Mouse (Mus musculus) thymus, postnatal 36 days (tissue): Measurements from ENCODE around the gene Oscp1.

Experiments
- DNase-seq, 2 experiments: peaks; one replicate each; pipeline ENCODE4 v3.0.0; 2022; ENCODE audit warnings: mixed read lengths in 2 of 2

The Oscp1 gene

DNA sequence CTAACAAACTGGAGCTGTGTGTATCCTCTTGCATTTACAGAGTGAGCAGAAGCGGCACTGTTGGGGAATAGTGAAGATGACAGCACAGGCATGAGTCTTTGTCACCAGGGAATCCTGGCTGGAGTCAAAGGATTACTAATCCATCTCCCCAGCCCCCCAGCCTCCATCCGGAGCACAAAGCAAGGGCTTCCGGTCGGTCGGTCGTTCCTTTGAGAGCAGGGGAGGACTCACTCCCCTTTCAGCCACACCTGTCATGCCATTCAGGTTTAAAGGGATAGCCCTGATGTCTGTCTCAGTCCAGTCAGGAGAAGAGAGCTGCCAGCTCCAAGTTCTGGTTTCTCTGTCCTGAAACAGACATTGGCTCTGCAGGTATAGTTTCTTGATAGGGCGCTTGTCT, 52.8 kb downstream of the Oscp1 start:
- no peak for DNase-seq

DNA sequence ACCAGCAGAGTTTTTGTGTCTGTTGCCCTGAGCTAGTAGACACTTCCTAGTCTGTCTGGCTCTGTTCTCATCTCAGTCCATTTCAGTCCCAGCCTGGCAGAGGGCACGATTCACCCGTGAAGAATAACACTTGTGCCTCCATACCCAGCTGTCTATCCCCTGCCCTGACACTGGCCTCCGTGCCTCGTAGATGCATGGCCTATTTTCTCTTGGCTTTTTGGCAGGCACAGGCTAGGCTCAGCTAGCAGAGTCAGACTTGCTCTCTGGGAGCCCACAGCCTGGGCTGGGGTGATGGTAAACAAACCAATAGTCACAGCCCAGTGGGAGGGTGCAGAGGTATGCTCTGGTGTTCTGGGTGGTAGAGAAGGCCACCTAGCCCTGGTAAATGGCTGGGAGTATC, 54.9 kb downstream of the Oscp1 start:
- no peak for DNase-seq

DNA sequence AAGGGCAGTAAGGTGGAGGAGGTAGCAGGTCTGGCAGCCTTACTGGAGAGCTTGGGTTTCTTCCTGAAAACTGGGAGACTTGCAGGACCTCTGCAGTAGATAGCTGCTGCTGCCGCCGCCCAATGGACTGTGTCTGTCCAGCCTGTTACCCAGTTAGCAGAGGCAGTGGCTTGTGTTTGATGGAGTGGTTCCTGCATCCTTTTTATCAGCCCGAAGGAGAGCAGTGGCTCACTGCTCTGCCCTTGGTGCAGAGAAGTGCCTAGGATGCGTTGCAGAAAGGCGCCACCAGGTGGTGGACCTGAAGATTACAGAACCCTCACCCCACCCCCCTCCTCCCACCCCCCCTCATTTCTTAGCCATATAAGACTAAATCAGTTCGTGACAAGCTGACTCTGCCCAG, 55.6 kb downstream of the Oscp1 start:
- DNase-seq, result peak; percentile 72

DNA sequence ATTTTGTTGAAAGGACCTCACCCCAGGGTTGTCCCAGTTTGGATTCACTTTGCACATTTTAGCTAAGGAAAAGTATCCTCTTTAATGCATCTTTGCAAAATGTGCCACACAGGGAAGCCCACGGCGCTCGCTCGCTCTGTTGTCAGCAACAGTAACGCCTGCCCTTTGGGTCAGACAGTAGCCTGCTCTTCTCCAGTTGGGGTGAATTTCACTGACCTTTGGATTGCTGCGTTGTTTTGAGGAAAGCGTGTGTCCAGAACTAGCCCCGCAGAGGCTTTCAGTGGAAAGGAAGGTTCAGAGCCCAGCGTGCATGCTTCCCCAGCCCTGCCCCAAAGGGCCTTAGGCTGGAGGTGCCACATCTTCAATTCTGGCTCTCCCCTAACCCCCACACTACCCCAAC, 57.0 kb downstream of the Oscp1 start:
- DNase-seq, result no peak

DNA sequence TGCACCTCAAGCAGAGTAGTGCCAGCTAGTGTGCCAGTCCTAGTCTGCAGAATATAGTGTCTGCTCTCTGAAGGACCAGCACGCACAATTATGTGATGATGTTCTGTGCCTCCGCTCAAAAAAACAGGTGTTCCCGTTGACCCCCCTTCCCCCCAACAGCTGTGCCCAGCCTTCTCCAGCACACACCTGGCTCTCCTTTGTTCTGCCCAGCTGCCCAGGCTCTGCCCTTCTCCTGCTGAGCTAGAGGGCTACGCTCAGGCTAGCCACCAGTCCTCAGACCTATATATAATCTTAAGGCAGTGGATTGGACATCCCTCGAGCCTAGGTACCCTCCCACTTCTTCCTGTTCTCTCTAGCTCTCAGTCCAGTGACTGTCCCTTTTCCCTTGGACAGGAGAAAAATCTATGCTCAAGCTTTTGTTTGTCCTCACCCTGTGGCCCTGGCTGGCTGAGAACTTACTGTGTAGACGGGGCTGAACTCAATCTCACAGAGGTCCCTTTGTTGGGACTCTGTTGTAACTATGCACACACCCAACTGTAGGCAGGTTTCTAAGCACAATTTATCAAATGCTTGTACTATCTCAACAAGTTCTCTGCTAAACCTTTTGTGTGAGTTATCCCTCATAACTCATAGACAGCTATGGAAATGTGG, 57.6 kb downstream of the Oscp1 start:
- DNase-seq, result no peak

DNA sequence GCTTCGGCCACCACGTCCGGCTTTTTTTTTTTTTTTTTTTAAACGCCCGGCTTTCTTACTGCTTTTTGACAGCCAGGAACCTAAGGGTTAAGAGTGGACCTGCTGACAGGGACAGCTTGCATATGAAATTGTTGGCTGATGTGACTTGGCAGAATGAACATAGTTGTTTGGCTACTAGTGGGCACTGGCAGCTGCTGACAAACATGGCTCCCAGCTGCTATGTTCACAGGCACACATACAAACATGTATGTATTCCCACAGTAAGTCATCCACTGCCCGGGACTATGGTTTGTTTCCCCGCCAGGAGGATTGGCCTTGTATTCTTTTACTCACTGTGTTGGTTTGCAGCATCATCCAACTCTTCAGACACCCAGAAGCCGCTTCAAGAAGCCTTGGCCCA, 58.8 kb downstream of the Oscp1 start:
- no peak for DNase-seq

DNA sequence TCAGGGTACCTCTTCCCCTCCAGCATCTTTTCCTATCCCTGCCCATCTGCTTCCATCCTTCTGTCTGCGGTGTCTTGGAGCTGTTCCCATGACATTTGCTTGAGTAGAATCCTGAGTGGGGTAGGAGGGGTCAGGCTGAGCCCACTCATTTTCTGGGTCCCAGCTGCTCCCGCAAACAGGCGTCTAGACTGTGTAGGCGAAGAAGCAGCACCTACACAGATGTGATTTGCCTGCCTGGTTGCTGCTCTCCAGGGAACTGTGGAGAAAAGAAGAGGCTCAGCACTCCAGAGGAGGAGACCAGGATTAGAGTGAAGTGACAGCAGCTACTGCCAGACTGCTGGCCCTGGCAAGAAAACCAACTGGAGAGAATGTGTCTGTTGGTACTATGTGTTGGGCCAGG, 60.3 kb downstream of the Oscp1 start:
- no peak for DNase-seq

DNA sequence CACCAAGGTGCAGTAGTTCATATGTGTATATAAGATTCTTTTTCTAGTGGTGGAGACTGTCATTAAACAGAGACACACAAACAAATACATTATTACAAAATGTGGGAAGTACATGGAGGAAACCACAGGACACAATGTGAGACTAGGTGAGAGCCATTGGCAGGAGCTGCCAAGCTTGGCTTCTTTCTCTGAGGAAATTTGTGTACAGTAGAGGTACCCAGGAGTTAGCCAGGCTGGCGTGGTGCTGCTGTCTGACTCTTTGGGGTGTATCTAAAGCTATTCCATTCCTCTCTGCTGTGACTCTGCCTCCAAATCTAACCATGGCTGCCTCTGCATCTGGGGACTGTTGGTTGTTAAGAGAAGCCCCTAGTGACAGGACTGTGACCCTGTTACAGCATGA, 60.7 kb downstream of the Oscp1 start:
- DNase-seq, result no peak

DNA sequence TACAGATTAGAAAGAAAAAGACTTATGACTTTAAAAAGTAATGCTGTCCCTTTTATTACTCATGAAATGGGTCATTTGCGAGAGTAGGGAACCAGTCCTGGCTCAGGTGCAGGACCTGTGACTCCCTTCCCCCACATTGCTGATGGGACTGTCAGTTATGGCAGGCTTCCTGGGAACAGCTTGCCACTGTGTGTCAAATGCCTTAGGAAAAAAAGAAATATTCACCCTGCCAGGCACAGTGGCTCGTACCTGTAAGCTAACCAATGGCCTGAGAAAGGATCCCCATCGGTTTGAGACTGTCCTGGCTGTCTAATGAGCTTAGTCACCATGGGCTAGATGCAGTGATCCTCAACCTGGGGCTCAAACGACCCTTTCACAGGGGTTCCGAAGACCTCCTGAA, 61.7 kb downstream of the Oscp1 start:
- no peak for DNase-seq

DNA sequence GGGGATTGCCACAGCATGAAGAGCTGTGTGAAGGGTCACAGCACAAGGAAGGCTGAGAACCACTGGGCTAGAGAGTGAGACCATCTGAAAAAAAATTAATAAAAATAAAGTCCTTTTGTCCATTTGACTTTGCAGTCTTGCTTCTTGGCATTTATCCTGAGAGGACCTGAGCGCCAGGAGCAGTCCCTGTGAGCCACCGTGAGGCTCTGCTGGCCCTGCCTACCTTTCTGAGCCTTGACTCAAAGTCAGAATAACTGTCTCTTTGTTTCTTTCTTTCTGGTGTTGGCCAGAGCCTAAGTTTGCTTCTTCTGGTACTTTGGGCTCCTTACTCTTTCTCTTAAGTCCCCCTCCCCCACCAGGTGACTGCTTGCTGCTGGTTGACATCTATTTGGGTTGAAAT, 62.1 kb downstream of the Oscp1 start:
- no peak for DNase-seq

DNA sequence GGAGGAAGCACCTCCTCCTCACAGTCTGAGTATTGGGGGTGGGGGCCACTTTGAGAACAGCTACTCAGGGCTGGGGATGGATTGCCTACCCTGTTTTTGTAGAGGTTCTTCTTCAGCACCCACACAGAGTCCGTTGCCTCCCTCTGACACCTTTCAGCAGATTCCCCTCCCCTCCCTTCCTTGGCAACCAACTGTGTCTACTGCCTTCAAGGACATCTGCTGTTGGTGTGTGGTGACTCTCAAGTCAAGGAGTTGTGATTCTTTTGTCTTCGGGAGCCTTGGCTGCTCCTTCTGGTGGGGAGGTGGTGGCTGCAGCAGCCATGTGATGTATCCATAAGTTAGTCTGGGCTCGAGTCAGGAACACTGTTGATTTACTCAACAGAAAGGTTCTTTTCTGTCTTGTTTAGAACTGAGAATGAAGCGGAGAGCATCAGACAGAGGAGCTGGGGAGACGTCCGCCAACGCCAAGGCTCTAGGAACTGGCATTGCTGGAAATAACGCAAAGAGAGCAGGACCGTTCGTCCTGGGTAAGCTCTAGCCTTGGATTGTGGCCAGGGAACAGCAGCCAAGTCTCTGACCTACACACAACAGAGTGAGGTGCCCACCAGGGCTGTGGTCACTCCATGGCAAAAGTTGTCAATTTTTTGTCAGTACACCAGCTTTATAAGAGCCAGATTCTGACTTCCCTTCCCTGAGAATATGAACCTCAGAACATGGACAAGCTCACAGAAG, 65.1 kb downstream of the Oscp1 start:
- no peak for DNase-seq

DNA sequence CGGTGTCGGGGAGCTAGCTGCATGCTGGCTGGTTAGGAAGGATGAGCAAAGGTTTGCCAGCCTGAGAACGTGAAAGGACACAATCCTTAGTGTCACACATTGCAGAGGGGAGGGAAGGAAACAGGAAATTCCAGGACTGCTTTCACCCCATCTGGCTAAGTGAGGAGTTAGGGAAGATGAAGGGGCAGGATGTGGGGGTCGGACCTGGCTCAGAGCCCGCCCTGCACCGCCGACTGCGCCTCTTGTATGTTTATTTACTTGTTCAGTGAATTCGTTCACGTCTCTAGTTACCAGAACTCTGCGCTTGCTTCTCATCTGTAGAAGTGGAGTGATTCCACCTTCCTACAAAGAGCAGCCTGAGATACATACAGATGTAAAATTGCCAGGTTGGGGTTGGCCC, 72.1 kb downstream of the Oscp1 start:
- no peak for DNase-seq

DNA sequence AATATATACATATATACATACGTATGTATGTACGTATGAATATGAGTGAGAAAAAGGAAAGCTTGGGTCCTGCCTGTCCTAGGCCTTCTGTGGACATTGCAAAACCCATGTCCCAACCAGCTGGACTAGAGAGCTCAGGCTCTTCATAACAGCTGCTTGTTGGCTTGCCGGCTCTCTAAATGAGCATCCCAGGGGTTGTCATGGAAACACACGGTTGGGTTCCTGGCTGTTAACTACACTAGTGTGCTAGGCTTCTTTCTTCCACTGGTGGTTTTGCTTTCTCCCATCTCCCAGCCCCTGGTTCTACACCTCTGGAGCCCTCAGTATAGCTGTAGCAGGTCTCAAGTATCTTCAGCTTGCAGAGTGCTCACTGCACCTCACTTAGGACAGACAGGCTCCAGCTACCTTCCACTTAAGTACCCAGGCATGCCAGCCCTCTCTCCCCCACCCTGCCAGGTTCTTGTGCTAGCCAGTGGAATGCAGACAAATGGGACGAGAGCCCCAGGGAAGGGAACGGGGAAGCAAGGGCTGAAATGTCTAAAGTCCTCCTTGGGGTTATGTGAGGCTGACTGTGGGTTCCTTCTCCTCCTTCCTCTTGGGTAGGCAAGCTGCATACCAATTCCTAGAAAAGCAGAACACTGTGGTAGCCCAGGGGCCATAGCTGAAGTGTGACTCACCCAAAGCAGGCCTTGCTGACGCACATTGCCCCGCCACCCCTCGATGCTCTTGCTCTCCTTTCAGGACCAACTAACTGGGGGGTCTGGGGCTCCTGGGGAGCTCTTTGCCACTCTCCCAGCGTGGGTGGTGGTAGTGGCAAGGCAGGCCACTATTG, 73.1 kb downstream of the Oscp1 start:
- DNase-seq, result no peak

DNA sequence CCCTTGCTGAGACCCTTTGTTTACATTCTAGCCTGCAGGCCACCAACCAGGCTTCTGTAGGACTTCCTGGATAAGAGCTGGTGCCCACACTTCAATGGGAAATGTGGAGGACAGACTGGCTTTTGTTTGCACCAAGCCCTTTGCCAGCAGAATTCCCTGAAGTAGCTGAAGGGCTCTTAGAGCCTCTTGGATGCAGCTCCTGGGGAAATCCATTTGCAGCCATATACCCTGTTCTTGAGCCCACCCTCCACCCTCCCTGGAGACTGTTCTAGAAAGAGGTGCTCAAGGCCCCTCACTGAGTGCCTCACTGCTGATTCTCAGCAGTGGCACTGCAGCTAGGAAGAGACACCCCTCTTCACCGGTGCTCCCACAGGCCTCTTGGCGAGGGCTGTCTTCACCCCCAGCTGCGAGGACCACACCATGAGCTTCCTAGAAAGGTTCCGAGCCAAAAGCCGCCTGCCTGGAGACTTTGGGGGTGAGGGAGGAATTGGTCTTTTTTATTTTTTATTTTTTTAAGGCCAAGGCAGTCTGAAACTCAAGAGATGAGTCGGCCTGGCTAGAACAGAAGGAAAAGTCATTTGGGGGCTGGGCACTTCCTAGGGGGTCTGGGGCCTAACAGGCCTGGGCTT, 74.4 kb downstream of the Oscp1 start:
- no peak for DNase-seq

DNA sequence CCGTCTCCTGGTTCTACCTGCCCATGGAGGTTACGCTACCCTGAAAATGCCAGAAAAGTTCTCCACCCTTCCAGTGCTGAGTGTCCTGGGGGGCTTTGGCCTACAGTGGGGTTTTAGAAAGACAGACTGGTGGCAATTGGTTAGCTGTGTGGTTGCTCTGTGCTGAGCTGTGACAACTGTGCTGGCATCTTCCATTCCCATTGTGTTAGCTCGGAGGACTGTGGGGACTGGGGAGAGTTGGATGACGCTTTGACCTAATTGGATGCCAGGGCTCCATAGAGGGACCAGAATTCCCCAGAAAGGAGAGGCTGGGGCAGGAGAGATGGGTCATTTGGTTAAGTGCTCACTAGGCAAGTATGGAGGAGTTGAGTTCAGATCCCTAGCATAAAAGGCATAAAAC, 75.9 kb downstream of the Oscp1 start:
- no peak for DNase-seq

DNA sequence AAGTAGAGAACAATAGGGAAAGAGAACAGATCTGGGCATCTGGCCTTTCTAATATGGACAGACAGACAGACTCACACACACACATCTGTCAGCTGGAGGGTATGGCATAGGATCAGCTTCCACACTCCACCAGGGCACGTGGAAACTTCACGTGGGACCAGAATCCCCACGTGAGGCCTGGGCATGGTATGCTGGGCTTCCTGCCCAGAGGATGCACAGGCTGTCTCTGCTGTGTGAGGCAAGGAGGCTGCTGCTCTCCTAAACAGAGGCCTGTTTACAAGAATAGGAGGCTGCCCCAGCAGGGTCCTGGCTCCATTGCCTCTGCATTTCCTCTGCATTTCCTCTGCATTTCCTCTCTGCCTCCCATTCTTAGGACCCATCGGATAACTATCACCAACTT, 76.3 kb downstream of the Oscp1 start:
- no peak for DNase-seq

DNA sequence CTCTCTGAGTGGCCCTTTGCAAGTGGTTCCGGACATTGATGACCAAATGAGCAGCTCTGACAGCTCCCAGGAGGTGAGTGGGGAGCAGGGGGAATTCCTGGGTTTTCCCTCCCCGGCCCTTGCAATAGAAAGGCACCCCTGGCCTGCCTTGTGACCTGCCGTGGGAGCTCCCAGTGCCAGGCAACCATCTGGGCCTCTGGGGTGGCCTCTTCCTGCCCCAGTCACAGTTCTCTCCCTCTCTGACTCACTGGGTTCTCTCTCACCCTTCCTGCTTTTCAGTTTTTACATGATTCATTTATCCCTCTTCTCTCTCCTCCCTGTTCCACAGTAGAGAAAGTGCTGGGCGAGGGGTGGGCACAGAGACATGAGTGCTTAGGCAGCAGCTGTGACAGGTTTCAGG, 79.4 kb downstream of the Oscp1 start:
- DNase-seq, result no peak

DNA sequence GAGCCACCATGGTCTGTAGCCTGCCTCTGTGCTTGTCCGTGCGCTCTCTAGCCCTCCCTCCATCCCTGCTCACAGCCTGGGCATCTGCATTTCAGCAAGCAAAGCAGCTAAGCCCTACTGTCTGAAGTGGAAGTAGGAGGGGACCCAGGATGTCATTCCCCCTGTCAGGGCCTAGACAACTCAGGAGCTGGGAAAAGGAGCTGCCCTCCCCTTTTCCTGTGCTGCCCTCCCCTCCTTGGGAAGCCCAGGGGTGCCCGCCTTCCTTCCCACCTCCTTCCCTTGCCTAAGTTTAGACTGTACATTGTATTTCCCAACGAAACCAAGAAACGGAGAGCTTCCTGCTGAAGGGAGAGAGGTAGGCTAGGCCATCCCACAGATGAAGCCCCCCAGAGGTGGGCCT, 82.7 kb downstream of the Oscp1 start:
- no peak for DNase-seq
